Comparison of ENCODE assay signal across 15 mouse cellular contexts in genomic region chr11:115632862-115633261, GRCm38 (mm10).
"Had no signal": no experiment of that assay in that cellular context is flagged by ENCODE, and none has a peak within 500 bp of the region (broad histone marks: within the 10 kb centered on the region; RNA-seq: fewer than 3 reads in every experiment).

No protein-coding gene starts in this region.

- DNase-seq: kidney, adult 9 months; kidney, postnatal 10 days; kidney, postnatal 4 days; liver; lung, adult 2 months; lung, postnatal 36 days; midbrain, embryonic 14.5 days; right cerebral cortex, postnatal 4 days; thymus, postnatal 4 days had no signal

- H3K4me3 ChIP-seq: layer of hippocampus, adult 2 months; limb, embryonic 12.5 days; midbrain, embryonic 10.5 days; neural tube, embryonic 12.5 days; stomach, embryonic 15.5 days had no signal

- H3K27ac ChIP-seq: layer of hippocampus, adult 2 months; limb, embryonic 12.5 days; liver, embryonic 14.5 days; midbrain, embryonic 10.5 days; neural tube, embryonic 12.5 days; stomach, embryonic 15.5 days had no signal

- H3K27me3 ChIP-seq: limb, embryonic 12.5 days; neural tube, embryonic 12.5 days; stomach, embryonic 15.5 days had no signal

- H3K36me3 ChIP-seq: limb, embryonic 12.5 days; midbrain, embryonic 10.5 days; neural tube, embryonic 12.5 days; stomach, embryonic 15.5 days had no signal

- H3K4me1 ChIP-seq: limb, embryonic 12.5 days had no signal
